Mouse (Mus musculus): ENCODE measurements around the gene Rbm3. TPM values are rescaled to one million over a fixed set of nuclear protein-coding genes. Genes with fewer than 3 reads are reported as not detected.

Gene Rbm3
- polyA plus RNA-seq, 1 experiment from 2014 or later = 425 TPM

DNA sequence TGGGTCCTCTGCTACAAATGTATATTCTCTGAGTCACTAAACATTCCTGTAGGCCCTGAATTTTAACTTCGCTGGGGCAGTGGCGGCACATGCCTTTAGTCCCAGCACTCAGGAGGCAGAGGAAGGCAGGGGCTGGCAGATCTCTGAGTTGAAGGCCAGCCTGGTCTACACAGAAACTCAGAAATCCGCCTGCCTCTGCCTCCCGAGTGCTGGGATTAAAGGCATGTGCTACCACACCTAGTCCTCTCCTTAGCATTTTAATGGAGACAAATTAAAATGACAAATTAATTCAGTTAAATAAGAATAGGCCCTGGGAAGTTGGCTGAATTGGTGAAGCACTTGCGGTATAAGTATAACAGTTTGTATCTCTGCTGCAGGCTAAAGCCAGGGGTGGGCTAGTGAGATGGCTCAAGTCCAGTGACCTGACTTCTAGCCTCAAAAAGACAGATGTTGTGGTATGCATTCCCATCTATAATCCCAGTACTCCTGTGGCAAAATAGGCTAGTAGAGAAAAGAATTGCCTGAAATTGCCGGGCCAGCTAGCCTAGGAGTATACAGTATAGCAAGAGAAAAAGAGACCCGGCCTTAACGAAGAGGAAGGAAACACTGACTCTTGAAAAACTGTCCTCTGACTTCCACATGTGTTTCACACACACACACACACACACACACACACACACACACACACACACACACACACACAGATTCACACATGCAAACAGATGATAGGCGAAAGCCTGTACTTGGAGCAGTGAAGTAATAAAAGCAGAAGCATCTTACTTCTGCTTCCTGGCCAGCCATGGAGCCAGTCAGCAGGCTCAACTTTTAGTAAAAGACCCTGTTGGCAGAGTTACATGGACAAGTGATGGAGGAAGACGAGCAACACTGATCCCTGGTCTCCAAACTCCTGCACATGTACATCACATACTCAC lies 22.3 kb upstream of the Rbm3 start:
- H3K9me3 ChIP-seq (replicated peaks) = no peaks in the 10 kb centered on the region

DNA sequence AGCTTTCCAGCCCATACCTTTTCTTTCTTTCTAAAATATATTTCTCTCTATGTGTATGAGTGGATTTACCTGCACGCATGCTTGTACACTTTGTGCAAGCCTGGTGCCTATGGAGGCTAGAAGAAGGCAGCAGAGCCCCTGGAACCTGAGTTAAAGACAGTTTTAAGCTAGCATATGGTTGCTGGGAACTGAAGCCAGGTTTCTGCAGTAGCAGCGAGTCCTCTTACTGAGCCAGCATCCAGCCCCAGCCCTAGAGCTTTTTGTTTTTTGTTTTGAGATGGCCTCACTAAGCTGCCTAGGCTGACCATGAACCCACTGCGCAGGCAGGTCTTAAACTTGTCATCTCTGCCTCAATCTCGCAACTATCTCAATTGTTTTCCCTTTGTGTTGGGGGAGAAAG lies 18.8 kb upstream of the Rbm3 start:
- Histone ChIP-seq H3K9ac (no peak overlapping the region), H3K4me1 (no peaks in the 10 kb centered on the region), H3K4me3 (replicated peaks) (no peak overlapping the region), H3K4me2 (replicated peaks) (no peak overlapping the region), H3K27ac (replicated peaks) (no peak overlapping the region), H3K27me3 (no peaks in the 10 kb centered on the region), H3K9me3 (replicated peaks) (no peaks in the 10 kb centered on the region), H3K36me3 (0 out of 2 replicates have a peak, but pooled peaks cover 2% of the 10 kb centered on the region)
- WGBS = 88% methylated on average over 4 of the region's 4 CpGs
- ATAC-seq (ENCODE audit: insufficient number of reproducible peaks, low FRiP score, low TSS enrichment, low read depth) = no peak

More for the DNA sequence above, 22.3 kb upstream of the Rbm3 start:
- Histone ChIP-seq H3K4me1 (no peaks in the 10 kb centered on the region), H3K9ac (no peak overlapping the region), H3K4me3 (replicated peaks) (no peak overlapping the region), H3K27ac (replicated peaks) (no peak overlapping the region), H3K4me2 (replicated peaks) (no peak overlapping the region), H3K36me3 (0 out of 2 replicates have a peak, but pooled peaks cover 2% of the 10 kb centered on the region), H3K27me3 (no peaks in the 10 kb centered on the region)
- ATAC-seq (ENCODE audit: insufficient number of reproducible peaks, low FRiP score, low TSS enrichment, low read depth) = no peak
- WGBS = 90% methylated on average over 10 of the region's 10 CpGs

DNA sequence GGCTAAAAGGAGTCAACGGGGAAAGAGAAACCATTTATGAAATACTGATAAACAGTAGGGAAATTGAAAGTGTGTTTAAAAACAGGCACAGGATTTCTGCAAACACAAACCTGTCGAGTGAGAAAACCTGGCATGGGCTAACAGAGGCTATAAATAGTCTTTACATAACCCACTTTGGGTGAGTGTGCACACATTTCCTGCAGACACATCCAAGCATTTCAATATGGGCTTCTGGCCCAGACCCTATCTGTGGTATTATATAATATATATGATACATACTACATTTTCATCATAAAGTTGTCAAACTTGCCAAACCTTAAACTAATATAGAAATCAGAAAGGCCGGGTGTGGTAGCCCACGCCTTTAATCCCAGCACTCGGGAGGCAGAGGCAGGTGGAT lies 17.4 kb upstream of the Rbm3 start:
- Histone ChIP-seq H3K9ac (no peak overlapping the region), H3K27ac (replicated peaks) (no peak overlapping the region), H3K36me3 (0 out of 2 replicates have a peak, but pooled peaks cover 2% of the 10 kb centered on the region), H3K9me3 (replicated peaks) (no peaks in the 10 kb centered on the region), H3K4me1 (no peaks in the 10 kb centered on the region), H3K4me3 (replicated peaks) (no peak overlapping the region), H3K27me3 (no peaks in the 10 kb centered on the region), H3K4me2 (replicated peaks) (no peak overlapping the region)
- 78% methylated on average over 5 of the region's 5 CpGs for WGBS
- no peak for ATAC-seq (ENCODE audit: insufficient number of reproducible peaks, low FRiP score, low TSS enrichment, low read depth)

DNA sequence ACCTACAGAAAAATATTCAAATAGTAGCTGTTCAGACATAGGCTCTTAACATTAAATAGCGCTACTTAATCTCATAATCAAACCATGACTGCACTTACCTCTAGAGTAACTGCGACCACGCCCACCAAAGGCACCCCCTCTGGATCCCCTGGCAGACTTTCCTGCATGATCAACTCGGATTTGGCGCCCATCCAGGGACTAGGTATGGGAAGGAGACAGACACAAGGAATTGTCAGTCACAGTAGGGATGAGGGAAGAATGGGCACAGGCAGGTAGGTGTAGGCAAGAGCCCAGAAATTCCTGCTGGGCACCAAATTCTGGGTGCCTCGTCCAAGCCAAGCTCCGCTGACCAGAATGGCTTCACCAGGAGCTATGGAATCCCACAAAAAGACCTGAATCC lies 1.9 kb downstream of the Rbm3 start:
- no peak overlapping the region for H3K27ac ChIP-seq (replicated peaks)
- peaks cover 8% of the 10 kb centered on the region for H3K4me1 ChIP-seq
- H3K36me3 ChIP-seq = peaks cover 12% of the 10 kb centered on the region; the same call in 1 of the 2 replicates
- WGBS = 65% methylated on average over 7 of the region's 7 CpGs
- H3K9me3 ChIP-seq (replicated peaks) = no peaks in the 10 kb centered on the region
- no peak overlapping the region for H3K9ac ChIP-seq
- no peak for ATAC-seq (ENCODE audit: insufficient number of reproducible peaks, low FRiP score, low TSS enrichment, low read depth)
- H3K27me3 ChIP-seq = no peaks in the 10 kb centered on the region
- H3K4me2 ChIP-seq (replicated peaks) = peak overlapping the region; percentile 56
- H3K4me3 ChIP-seq (replicated peaks) = peak overlapping the region; percentile 64

DNA sequence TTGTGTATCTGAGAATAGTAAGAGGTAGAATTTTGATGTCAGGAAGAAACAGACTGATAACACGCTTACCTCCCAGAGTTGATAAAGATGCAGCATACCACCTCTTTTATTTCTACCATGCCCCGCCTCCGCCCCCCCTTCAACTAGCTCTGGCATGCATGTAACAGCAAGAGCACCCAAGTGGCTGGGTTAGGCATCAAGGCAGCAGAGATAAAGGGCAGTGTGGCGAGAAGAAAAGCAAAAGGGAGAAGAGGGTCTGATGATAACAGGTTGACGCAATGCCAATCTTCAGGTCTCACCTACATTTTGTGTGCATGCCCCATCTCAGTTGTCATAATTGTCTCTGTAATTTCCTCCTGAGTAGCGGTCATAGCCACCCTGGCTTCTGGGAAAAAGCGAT lies 2.7 kb downstream of the Rbm3 start:
- H3K36me3 ChIP-seq = peaks cover 12% of the 10 kb centered on the region; the same call in 1 of the 2 replicates
- H3K27ac ChIP-seq (replicated peaks) = no peak overlapping the region
- H3K4me3 ChIP-seq (replicated peaks) = no peak overlapping the region
- ATAC-seq (ENCODE audit: insufficient number of reproducible peaks, low FRiP score, low TSS enrichment, low read depth) = no peak
- H3K9me3 ChIP-seq (replicated peaks) = no peaks in the 10 kb centered on the region
- H3K4me2 ChIP-seq (replicated peaks) = no peak overlapping the region
- H3K4me1 ChIP-seq = peaks cover 8% of the 10 kb centered on the region
- WGBS = 78% methylated on average over 7 of the region's 7 CpGs
- no peak overlapping the region for H3K9ac ChIP-seq
- no peaks in the 10 kb centered on the region for H3K27me3 ChIP-seq

DNA sequence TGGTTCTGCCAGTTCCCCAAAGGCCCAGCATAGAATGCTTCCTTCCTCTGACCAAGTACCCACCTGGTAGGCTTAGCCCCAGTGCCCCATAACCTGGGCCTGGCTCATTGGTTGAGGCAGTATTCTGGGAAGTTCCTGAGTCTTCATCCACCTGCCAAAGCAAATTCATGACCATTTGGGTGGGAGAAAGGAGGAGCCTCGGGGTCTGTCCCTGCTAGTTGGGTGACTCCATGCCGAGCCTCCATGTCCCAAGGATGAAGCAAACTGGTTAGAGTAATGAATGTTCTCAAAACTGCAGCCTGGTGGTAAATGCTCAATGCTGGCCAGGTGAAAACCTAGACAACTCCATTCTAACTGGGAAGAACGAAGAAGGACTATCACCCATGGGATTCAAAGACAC lies 4.6 kb downstream of the Rbm3 start:
- Histone ChIP-seq H3K4me3 (replicated peaks) (no peak overlapping the region), H3K27ac (replicated peaks) (no peak overlapping the region), H3K27me3 (no peaks in the 10 kb centered on the region), H3K36me3 (peaks cover 12% of the 10 kb centered on the region; the same call in 1 of the 2 replicates), H3K4me2 (replicated peaks) (no peak overlapping the region), H3K9me3 (replicated peaks) (no peaks in the 10 kb centered on the region), H3K4me1 (peaks cover 8% of the 10 kb centered on the region), H3K9ac (no peak overlapping the region)
- ATAC-seq (ENCODE audit: insufficient number of reproducible peaks, low FRiP score, low TSS enrichment, low read depth) = no peak
- WGBS = 70% methylated on average over 3 of the region's 3 CpGs

DNA sequence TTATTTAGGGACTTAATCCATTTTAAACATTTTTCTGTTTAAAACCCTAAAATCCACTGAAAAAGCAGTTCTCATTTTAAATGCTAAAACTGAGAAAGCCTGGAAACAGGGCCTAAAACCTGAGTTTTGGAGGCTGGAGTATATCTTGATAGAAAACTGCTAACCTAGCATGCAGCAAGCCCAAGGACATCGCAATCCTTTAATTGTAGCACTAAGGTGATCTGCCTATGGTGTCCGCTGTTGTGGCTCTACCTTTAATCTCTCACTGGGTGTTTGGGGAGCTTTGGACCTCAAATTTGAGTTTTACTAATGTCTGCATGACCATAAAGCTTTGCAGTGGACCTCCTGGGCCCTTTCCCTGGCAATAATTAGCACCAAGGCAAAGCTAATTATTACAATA lies 5.2 kb downstream of the Rbm3 start:
- Histone ChIP-seq H3K36me3 (peaks cover 12% of the 10 kb centered on the region; the same call in 1 of the 2 replicates), H3K4me2 (replicated peaks) (no peak overlapping the region), H3K27me3 (no peaks in the 10 kb centered on the region), H3K4me3 (replicated peaks) (no peak overlapping the region), H3K9ac (no peak overlapping the region), H3K4me1 (peaks cover 8% of the 10 kb centered on the region), H3K27ac (replicated peaks) (no peak overlapping the region), H3K9me3 (replicated peaks) (no peaks in the 10 kb centered on the region)
- no peak for ATAC-seq (ENCODE audit: insufficient number of reproducible peaks, low FRiP score, low TSS enrichment, low read depth)
- WGBS = 94% methylated on average over 2 of the region's 2 CpGs

DNA sequence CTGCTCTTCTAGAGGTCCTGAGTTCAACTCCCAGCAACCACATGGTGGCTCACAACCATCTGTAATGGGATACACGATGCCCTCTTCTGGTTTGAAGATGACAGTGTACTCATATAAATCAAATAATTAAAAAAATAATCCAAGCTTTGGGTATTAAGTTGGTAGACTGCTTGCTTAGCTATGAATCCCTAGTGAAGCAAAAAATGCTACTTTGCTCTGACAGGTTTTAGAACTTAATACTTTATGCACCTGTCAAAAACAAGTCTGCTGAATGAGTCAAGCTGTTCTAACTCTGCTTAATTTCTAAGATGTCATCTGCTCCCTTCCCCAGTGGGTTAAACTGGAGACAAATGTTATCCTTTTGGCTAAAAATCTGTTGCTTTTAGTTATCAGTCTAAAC lies 6.2 kb downstream of the Rbm3 start:
- H3K9ac ChIP-seq = no peak overlapping the region
- ATAC-seq (ENCODE audit: insufficient number of reproducible peaks, low FRiP score, low TSS enrichment, low read depth) = no peak
- H3K27ac ChIP-seq (replicated peaks) = no peak overlapping the region
- no peak overlapping the region for H3K4me3 ChIP-seq (replicated peaks)
- H3K36me3 ChIP-seq = peaks cover 12% of the 10 kb centered on the region; the same call in 1 of the 2 replicates
- H3K27me3 ChIP-seq = no peaks in the 10 kb centered on the region
- peaks cover 7% of the 10 kb centered on the region for H3K4me1 ChIP-seq
- no peak overlapping the region for H3K4me2 ChIP-seq (replicated peaks)
- WGBS = 52% methylated on average over 1 of the region's 1 CpGs
- H3K9me3 ChIP-seq (replicated peaks) = no peaks in the 10 kb centered on the region

DNA sequence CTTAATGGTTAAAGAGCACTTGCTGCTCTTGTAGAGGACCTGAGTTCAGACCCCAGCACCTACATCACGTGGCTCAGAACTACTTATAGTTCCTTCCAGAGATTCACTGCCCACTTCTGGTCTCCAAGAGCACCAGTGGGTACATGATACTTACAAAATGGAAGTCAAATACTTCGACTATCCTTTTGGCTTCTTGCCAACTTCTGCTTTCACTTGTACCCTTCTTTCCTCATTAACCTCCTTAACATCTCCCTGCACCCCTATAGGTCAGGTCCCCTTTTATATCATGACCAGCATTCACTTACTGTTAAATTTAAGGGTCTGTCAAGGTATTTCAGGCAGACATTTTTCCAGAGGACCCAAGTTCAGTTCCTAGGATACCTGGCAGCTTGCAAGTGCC lies 9.8 kb downstream of the Rbm3 start:
- no peak overlapping the region for H3K4me3 ChIP-seq (replicated peaks)
- H3K4me1 ChIP-seq = no peaks in the 10 kb centered on the region
- H3K27ac ChIP-seq (replicated peaks) = no peak overlapping the region
- H3K9me3 ChIP-seq (replicated peaks) = no peaks in the 10 kb centered on the region
- ATAC-seq (ENCODE audit: insufficient number of reproducible peaks, low FRiP score, low TSS enrichment, low read depth) = no peak
- H3K36me3 ChIP-seq = peaks cover 1% of the 10 kb centered on the region; the same call in 1 of the 2 replicates
- WGBS = 34% methylated on average over 2 of the region's 2 CpGs
- no peaks in the 10 kb centered on the region for H3K27me3 ChIP-seq
- no peak overlapping the region for H3K4me2 ChIP-seq (replicated peaks)
- no peak overlapping the region for H3K9ac ChIP-seq

DNA sequence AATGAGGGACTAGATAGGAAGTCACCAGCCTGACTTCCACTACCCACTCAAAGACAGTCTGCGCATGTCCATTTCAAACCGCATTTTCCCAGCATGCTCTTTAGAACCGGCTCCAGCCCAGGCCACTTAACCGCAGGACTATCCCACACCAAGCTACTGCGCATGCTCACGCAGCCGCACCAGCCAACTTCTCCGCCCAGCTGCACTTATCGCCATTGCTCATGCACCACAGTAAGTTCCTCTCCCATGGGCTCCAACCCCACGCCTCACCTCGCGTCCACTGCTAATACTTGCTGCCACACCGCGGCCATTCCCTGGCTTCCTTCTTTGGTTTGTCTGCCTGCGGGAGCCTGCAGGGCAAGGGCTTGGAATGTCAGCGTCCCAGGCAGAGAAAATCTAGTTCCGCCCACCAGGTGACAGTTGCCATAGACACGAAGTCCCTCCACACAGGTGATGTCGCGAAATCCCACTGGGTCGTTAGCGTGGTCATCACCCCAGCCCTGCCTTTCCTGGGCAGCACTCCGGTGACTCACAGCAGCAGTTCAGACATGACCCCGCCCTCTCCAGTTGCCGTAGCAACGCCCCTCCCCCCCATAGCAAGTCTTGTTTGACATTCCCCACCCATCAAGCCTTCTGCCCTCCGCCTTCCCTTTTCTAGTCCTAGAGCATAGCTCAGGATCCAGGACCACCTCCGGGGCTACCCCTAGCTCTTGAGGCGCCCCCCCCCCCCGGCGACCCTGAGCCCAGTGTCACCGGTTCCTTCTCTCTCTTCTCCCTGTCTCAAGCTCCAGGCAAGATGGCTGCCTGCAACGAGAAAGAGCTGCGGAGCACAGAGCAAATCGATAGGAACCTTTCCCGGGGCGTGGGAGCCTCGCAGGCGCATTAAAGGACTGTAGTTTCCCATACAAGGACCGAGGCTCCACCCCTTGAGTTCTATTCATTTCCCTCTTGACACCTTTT lies 13.4 kb downstream of the Rbm3 start, which contains the start of gene Wdr13:
Gene Wdr13 (minus strand): TSS at position 876 of the 960 bp plus-strand sequence.
- Histone ChIP-seq H3K4me2 (replicated peaks) (peak within 1 kb of the TSS; percentile 52), H3K4me1 (no peaks in the 10 kb centered on the region), H3K9me3 (replicated peaks) (no peaks in the 10 kb centered on the region), H3K27me3 (no peaks in the 10 kb centered on the region), H3K27ac (replicated peaks) (peak within 1 kb of the TSS; percentile 95), H3K36me3 (peaks cover 5% of the 10 kb centered on the region; the same call in 1 of the 2 replicates), H3K9ac (peak within 1 kb of the TSS; percentile 21; the same call in 1 of the 2 replicates), H3K4me3 (replicated peaks) (peak within 1 kb of the TSS; percentile 58)
- ATAC-seq (ENCODE audit: insufficient number of reproducible peaks, low FRiP score, low TSS enrichment, low read depth) = peak; percentile 89
- 23% methylated on average over 39 of the region's 40 CpGs for WGBS

DNA sequence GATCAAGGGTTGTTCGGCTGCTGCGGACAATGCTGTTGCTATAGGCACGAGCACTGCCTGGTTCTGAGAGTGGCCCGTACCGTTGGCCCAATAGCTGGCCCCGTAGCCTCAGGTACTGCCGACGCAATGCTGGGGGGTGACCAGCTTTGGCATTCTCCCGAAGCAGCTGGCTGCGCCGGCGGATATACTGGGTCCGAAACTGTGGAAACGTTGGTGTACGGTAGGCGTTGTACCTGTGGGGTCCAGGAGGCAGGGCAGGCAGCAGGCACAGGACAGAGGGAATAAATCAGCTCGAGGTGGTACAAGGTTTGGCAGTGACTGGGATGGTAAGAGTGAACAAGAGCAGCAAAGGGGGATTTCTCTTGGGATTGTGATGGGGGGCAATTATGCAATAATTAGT lies 14.3 kb downstream of the Rbm3 start:
- Histone ChIP-seq H3K27ac (replicated peaks) (no peak overlapping the region), H3K36me3 (peaks cover 7% of the 10 kb centered on the region; the same call in 1 of the 2 replicates), H3K9me3 (replicated peaks) (no peaks in the 10 kb centered on the region), H3K4me1 (no peaks in the 10 kb centered on the region), H3K4me2 (replicated peaks) (peak overlapping the region; percentile 52), H3K27me3 (no peaks in the 10 kb centered on the region), H3K4me3 (replicated peaks) (peak overlapping the region; percentile 58), H3K9ac (no peak overlapping the region)
- ATAC-seq (ENCODE audit: insufficient number of reproducible peaks, low FRiP score, low TSS enrichment, low read depth) = no peak
- 92% methylated on average over 17 of the region's 17 CpGs for WGBS
